Mouse (Mus musculus): ENCODE data around the gene Nckap1.

DNA sequence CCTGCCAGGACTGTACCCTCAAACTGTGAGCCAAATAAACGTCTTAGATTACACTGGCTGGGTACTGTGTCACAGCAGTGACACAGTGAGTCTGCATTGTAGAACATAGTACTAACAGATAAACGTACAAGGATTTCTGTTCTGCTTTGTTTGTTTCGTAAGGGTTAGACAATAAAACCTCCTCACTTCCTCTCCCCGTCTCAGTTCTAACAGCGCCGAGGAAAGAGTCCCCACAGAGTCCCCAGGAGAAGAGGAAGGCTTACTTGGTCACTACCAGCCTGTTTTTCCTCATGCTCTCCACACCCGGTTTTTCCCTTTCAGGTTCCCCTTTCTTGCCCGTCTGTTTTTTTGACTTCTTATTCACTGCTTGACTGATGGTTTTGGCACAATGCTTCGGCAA lies 56.9 kb downstream of the Nckap1 start:
- TF ChIP-seq POLR2A (IDR thresholded peaks at IDR 0.05; ENCODE audit: low read depth, low read length) (no peak), CTCF (IDR thresholded peaks at IDR 0.05; ENCODE audit: extremely low read depth, insufficient read depth, insufficient read length, insufficient replicate concordance) (no peak)

All from spleen, adult 2 months (tissue).